Mouse (Mus musculus): ENCODE data around the gene Oas2.
"Not testable (repeated sequence)": the region's sequence is repeated elsewhere in the genome, so short reads cannot be mapped to it uniquely, and the experiment has no call there.

Oas2 gene

DNA sequence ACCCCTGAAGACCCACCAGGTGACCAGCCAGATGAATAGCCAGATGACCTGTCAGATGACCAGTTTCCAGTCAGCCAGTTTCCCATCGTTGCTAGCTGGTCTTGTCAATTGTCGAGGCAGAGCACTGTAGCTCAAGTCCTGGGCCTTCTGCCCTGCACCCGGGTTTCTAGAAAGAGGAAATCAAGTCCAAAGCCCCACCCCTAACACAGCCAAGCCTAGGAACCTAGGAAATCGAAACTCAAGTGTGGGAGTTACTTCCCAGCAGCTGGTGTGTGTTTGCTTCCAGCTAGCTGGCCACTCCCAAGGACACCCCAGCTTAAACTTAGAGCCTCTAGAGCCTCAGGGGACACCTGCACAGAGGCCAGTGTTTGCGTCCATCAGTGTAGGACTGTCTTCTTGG is at the start of gene Oas2:
Gene Oas2 (minus strand): TSS at position 166 of the 400 bp plus-strand sequence.
- CTCF ChIA-PET: interaction anchor here (0.5 to 0.8 kb wide), 3 partner anchors 10 to 205 kb away, joined by 6 to 8 read pairs (median 6); no protein-coding TSS in a partner anchor

DNA sequence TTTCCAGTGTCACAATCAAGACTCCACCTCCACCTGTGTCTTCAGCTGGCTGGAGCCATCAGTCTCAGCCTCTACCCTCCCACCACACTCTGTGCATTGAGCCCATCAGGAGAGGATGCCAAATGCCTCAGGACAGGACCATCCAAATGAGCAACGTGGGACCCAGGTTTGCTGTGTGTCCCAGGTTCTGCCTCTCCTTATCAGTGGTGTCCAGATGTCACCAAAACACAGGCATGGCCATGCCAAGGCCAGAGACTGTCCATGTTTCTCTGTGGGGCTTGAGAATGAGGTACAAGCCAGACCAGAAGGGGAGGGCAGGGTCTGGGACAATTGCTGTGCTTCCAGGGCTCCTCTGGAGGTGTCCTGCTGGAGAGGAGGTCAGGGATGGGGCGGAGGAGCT is 49.3 kb upstream of the Oas2 start:
- CTCF ChIA-PET: not testable (repeated sequence)

DNA sequence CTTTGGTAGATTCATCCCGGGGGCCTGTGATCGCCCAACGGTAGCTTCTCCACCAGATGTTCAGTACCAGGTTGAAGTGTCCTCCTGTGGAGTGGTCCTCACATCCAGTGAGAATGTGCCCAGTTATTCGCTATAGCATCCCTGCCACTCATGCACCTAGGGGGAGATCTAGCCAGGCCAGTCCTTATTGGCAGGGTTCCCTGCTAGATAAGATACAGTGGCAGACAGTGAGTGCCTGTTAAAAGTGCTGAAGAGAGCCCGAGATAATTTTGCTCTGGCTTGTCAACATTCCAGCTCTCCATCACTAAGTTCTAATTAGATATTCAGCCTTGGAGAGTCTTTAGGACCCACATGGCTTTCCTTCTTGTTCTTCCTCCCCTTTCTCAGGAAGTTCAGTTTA is 48.5 kb upstream of the Oas2 start:
- CTCF ChIA-PET: not testable (repeated sequence)

GRCm38 (mm10) chr5:120795480-120796034 is 45.9 kb upstream of the Oas2 start, which contains the start of gene Oas1e:
TSS of gene Oas1e (minus strand) at chr5:120795530.
- CTCF ChIA-PET: not testable (repeated sequence)

DNA sequence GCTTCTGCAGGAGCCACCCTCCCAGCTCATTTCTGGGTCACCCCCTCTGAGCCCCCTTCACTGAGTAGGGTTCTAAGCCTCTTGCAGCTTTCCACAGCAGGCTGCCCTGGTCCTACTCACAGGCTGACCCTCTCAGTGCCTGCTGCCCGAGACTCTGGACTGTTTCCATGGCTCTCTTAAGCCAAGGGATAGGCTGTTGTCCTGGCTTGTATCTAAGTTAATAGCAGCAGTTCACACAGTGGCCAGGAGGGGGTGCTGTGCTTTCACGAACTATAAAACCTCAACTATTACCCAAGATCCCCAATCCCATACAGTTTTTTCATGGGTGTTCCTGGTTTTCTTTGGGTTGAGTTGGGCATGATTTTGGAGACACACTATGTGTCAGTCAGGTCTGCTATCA is 43.4 kb upstream of the Oas2 start:
- CTCF ChIA-PET: interaction anchor here (0.8 kb wide), 1 partner anchor 14 kb away, joined by 14 read pairs; no protein-coding TSS in a partner anchor

DNA sequence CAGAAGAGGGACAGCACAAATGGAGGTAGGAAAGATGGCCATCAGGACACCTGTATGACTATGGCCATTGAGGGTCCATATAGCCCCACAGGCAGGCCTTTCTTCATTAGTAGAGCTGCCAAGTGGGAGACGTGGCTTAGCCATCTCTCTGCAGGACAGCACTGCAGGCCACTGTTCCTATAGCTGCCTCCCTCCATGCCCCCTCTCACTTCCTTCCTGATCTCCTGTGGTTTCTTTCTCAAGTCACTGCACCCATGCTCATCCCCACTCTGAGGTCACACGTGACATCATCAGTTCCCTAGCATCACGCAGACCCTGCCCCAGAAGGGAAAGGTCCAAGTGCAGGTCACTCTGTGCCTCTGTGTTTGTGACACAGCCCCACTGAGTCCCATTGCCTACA is 37.4 kb upstream of the Oas2 start:
- CTCF ChIA-PET: interaction anchor here (0.7 kb wide), 1 partner anchor 97 kb away, joined by 5 read pairs; no protein-coding TSS in a partner anchor

- CTCF ChIA-PET: no interaction called here
Observed at GRCm38 (mm10) chr5:120782446-120782845, 32.8 kb upstream of the Oas2 start.

DNA sequence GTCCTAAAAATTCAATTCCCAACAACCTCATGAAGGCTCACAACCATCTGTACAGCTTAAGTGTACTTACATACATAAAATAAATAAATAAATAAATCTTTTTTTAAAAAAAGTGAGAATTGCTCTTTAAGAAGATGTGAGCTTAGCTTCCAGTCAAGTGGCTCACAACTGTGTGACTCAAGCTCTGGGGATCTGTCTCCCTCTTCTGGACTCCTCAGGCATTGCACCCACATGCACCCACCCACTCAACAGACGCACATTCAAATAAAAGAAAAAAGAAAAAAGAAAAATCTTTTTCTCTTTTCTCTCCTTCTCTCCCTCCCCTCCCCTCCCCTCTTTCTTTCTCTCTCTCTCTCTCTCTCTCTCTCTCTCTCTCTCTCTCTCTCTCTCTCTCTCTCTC is 32.0 kb upstream of the Oas2 start:
- CTCF ChIA-PET: no interaction called here

- CTCF ChIA-PET: interaction anchor here (0.6 kb wide), 1 partner anchor 23 kb away, joined by 4 read pairs; no protein-coding TSS in a partner anchor
Observed at GRCm38 (mm10) chr5:120779922-120780321, 30.3 kb upstream of the Oas2 start.

DNA sequence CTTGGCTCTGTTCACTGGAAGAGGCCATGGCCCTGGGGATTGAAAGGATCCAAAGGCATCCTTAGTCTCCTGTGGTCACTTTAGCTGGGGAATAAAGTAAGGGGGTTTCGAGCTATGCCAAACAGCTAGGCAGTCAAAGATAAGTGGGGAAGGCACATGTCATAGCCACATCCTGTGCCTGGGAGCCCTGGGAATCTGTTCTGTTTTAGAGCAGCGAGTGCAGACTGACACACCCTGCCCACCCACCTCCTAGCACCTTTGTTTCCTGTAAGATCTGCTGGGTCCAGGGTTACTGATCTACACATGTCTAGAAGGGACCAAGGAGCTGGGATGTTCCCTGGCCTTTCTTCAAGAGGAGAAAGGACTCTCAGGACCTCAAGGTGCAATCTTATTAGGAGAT is 29.3 kb upstream of the Oas2 start:
- CTCF ChIA-PET: interaction anchor here (0.9 kb wide), 1 partner anchor 14 kb away, joined by 14 read pairs; no protein-coding TSS in a partner anchor

- CTCF ChIA-PET: no interaction called here
Observed at GRCm38 (mm10) chr5:120777478-120777877, 27.8 kb upstream of the Oas2 start, which contains the start of gene Oas3. TSS of gene Oas3 (minus strand) at chr5:120777661.

DNA sequence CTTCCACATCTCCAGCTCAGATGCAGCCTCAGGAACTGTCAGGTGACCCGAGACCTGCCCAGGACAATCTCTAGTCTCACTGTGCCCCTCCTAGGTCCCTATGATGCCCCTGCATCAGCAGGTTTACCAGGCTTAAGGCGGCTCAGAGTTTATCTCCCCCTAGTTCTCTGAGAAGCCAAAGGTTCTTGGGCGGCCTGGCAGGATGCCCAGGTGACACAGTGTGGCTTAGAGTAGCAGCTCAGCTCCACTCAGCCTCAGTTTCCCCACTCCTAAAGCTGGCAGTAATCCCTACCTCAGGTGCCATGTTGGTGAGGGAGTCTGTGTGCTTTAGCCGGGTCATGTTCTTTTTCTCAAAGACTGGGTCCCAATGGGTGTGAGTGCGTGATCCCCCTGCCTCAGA is 27.1 kb upstream of the Oas2 start:
- CTCF ChIA-PET: no interaction called here

GRCm38 (mm10) chr5:120775287-120775985 is 25.8 kb upstream of the Oas2 start:
- CTCF ChIA-PET: no interaction called here

- CTCF ChIA-PET: no interaction called here
Observed at GRCm38 (mm10) chr5:120769396-120769795, 19.7 kb upstream of the Oas2 start.

DNA sequence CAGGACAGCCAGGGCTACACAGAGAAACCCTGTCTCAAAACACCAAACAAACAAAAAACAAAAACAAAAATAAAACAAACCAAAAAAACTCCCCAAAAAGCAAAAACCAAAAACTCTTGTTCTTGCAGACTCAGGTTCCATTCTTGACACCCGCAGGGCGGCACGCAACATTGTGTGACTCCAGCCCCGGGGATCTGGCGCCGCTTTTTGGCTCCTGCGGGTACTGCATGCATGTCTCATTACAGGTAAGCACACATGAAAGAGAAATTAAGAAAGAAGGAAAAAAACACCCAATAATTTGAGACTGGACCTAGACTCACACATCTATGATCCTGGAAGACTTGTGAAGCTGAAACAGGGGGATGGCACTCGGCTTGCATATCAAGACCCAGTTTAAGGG is 15.4 kb upstream of the Oas2 start:
- CTCF ChIA-PET: no interaction called here

GRCm38 (mm10) chr5:120761901-120762300 is 12.2 kb upstream of the Oas2 start:
- CTCF ChIA-PET: no interaction called here

DNA sequence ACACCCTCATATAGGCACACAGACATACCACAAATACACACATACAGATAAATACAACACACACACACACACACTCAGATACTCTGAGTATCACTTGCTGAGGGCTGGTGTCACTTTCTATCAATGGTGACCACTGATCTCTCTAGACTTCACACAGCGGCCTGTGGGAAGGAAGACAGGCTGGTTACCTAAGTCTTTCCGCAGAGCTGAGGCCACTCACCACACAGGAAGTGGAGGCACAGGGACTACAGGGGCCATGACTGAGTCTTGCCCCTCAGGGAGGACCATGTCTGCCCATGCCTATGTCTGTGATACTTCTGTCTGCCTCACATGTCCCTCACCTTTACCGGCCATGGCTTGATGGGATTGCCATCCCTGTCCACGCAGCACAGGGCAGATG is 4.6 kb upstream of the Oas2 start:
- CTCF ChIA-PET: no interaction called here

DNA sequence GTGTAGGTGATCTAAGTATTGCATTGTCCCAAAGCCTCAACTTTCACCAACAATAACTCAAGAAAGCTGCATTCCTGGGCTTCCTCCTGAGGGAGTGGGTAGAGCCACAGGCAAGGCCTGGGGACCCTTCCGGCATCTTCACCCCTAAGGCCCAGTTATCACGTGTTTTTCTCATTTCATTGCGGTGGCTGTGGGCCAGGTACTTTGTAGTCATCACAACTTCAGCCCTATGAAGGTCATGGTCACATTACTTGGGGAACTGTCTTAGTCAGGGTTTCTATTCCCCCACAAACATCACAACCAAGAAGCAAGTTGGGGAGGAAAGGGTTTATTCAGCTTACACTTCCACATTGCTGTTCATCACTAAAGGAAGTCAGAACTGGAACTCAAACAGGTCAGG is 3.1 kb upstream of the Oas2 start:
- CTCF ChIA-PET: no interaction called here

GRCm38 (mm10) chr5:120751206-120751605 is 1.6 kb upstream of the Oas2 start:
- CTCF ChIA-PET: no interaction called here

DNA sequence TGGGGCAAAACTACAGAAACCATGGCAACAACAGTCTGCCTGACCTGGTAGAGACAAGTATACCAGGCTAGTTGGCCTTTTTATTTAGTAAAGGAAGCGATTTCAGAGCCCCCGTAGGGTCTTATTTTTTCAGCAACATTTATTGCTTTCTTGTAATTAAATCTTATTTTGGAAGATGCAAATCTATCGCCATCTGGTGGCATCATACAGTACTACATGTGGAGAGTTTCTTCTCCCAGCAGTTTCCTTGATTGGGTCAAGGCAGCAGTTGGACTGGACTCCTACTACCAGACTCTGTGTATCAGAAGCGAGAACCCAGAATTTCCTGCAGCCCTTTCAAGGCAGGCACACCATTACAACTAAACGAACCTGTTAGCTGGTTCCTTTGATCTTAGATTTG is 3.2 kb downstream of the Oas2 start:
- CTCF ChIA-PET: no interaction called here

DNA sequence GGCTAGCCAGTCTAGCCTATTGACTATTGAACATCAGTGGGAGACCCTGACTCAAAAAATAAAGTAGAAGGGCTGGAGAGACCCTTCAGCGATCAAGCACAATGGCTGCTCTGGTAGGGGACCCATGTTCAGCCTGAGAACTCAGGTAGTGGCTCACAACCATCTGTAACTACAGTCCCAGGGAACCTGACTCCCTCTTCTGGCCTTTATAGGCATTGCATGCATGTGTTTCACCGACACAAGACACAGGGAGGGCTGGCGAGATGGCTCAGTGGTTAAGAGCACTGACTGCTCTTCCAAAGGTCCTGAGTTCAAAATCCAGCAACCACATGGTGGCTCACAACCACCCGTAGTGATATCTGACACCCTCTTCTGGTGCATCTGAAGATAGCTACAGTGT is 7.5 kb downstream of the Oas2 start:
- CTCF ChIA-PET: interaction anchor here (0.6 kb wide), 1 partner anchor 205 kb away, joined by 16 read pairs; no protein-coding TSS in a partner anchor

- CTCF ChIA-PET: interaction anchor here (0.7 kb wide), 1 partner anchor 45 kb away, joined by 3 read pairs; no protein-coding TSS in a partner anchor
Observed at GRCm38 (mm10) chr5:120734380-120734990, 15.2 kb downstream of the Oas2 start.

DNA sequence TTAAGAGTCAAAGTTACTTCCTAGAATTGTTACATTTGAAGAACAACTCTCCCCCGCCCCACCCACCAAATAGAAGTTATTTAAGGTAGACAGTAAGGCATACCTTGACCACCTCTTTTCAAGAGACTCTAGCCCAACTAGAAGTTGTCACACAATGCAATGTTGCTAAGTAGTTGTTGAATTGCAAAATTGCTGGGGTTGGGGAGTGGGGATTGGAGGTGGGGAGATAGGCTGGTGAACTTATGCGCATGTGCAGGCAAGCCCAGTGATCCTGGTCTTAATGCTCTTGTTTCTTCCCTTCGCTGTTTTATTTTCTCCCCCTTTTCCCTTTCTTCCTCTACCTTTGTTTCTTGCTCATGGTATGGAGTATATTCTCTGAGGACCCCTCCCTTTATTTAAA is 16.0 kb downstream of the Oas2 start:
- CTCF ChIA-PET: interaction anchor here (0.7 kb wide), 1 partner anchor 44 kb away, joined by 3 read pairs; no protein-coding TSS in a partner anchor

Data from spleen, embryonic (tissue).